Mouse (Mus musculus) ES-E14 (cell line): ENCODE measurements around the gene Cox17. TPM values are rescaled to one million over a fixed set of nuclear protein-coding genes. Genes with fewer than 3 reads are reported as not detected.

ENCODE experiments used
- DNase-seq: peaks from one replicate; pipeline ENCODE4 v3.0.0-alpha.2; 2013; ENCODE audit warnings: low read depth, low spot score
- H3K27ac ChIP-seq: 2 replicates; pipeline ENCODE4 v1.5.1; 2012; ENCODE audit warnings: low read depth, mild to moderate bottlenecking, low read length, moderate library complexity, mixed read lengths; ENCODE audit not compliant: poor library complexity, insufficient read depth, severe bottlenecking
- H3K36me3 ChIP-seq: 2 replicates; pipeline ENCODE4 v1.6.1; 2012; ENCODE audit warnings: mild to moderate bottlenecking, low read length, moderate library complexity, mixed read lengths; ENCODE audit not compliant: control insufficient read depth, poor library complexity, insufficient read depth, severe bottlenecking
- H3K4me1 ChIP-seq, 2 experiments: fragments of 150-350 bp in 1 of 2; sonication (generic) in 1 of 2; 2 replicates each; pipeline ENCODE4 v1.6.1; 2012; ENCODE audit warnings: low read length in 2 of 2, mild to moderate bottlenecking in 1 of 2, mixed read lengths in 1 of 2; ENCODE audit not compliant: control insufficient read depth in 2 of 2, insufficient read depth in 2 of 2, poor library complexity in 1 of 2
- H3K4me3 ChIP-seq, 2 experiments: fragments of 150-350 bp in 1 of 2; sonication (generic) in 1 of 2; 2 replicates each; pipeline ENCODE4 v1.5.1; 2012; ENCODE audit warnings: low read length in 2 of 2, low read depth in 1 of 2, mild to moderate bottlenecking in 1 of 2, mixed read lengths in 1 of 2; ENCODE audit not compliant: insufficient read depth in 1 of 2, poor library complexity in 1 of 2, severe bottlenecking in 1 of 2
- H3K9ac ChIP-seq: 2 replicates; pipeline ENCODE4 v1.6.1; 2012; ENCODE audit warnings: low read depth, mild to moderate bottlenecking, low read length, mixed read lengths; ENCODE audit not compliant: poor library complexity, insufficient read depth, severe bottlenecking
- H3K9me3 ChIP-seq: fragments of 150-350 bp; sonication (generic); 2 replicates; pipeline ENCODE4 v1.6.1; 2012; ENCODE audit warnings: low read depth, mild to moderate bottlenecking, low read length; ENCODE audit not compliant: control insufficient read depth, insufficient read depth
- CHD2 ChIP-seq: IDR thresholded peaks from 2 replicates; pipeline ENCODE4 v1.6.1; 2014; ENCODE audit warnings: mild to moderate bottlenecking, low read depth, low read length, inconsistent platforms
- HCFC1 ChIP-seq: IDR thresholded peaks from 2 replicates; pipeline ENCODE4 v1.6.1; 2012; ENCODE audit warnings: low read length, inconsistent platforms, borderline replicate concordance; ENCODE audit not compliant: insufficient read depth
- MAFK ChIP-seq: IDR thresholded peaks from 2 replicates; pipeline ENCODE4 v1.6.1; 2014; ENCODE audit warnings: mild to moderate bottlenecking, low read depth, low read length, inconsistent platforms; ENCODE audit not compliant: insufficient read depth
- ZC3H11A ChIP-seq: IDR thresholded peaks from 2 replicates; pipeline ENCODE4 v1.6.1; 2012; ENCODE audit warnings: low read depth, mild to moderate bottlenecking, inconsistent platforms, low read length, borderline replicate concordance
- ZNF384 ChIP-seq: IDR thresholded peaks from 2 replicates; pipeline ENCODE4 v1.6.1; 2012; ENCODE audit warnings: low read depth, low read length, inconsistent platforms
- in situ Hi-C, 2 experiments: fragments of 600-800 bp; cut with MboI; formaldehyde crosslinking; loops; one replicate each; pipeline ENCODE4 v1.15.1; 2025; ENCODE audit warnings: low sequenced_read_pairs in 2 of 2, inconsistent platforms in 1 of 2; ENCODE audit not compliant: unreplicated experiment in 2 of 2
- total RNA-seq: library from RNA; depleted of rRNA; stranded (reverse); fragments of 300-350 nt; gene quantifications from 2 replicates; pipeline ENCODE4 v1.2.3, GENCODE M21; 2012

The Cox17 gene
- total RNA-seq, 1 experiment: 249 TPM

DNA sequence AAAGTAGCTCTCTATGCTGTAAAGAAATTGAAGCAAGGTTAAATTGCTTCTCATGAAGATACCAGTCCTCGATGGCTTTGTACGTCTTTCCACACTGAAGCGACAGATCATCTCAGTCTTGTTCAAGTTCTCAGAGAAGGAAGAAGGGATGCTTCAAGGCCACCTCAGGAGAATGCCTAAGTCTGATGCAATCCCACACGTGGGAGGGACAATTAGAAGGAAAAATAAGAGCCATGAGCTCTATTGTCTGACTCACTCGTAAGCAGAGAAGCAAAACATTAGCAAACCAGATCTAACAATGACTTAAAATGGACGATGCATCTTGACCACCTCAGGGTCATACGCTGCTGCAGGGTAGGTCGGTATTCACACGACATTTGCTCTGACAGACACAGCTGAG is 28.3 kb upstream of the Cox17 start:
- Histone ChIP-seq H3K9me3 (no peaks in the 10 kb centered on the region), H3K9ac (no peak overlapping the region), H3K4me3 (no peak overlapping the region), H3K4me1 (peaks cover 0 to 4% of the 10 kb centered on the region in 2 experiments; a peak in 1 of 4 replicates), H3K27ac (no peak overlapping the region), H3K36me3 (no peaks in the 10 kb centered on the region)
- no peak for DNase-seq
- in situ Hi-C loops: no loop called here
- TF ChIP-seq ZNF384 (no peak), ZC3H11A (no peak), CHD2 (no peak), HCFC1 (no peak), MAFK (no peak)

DNA sequence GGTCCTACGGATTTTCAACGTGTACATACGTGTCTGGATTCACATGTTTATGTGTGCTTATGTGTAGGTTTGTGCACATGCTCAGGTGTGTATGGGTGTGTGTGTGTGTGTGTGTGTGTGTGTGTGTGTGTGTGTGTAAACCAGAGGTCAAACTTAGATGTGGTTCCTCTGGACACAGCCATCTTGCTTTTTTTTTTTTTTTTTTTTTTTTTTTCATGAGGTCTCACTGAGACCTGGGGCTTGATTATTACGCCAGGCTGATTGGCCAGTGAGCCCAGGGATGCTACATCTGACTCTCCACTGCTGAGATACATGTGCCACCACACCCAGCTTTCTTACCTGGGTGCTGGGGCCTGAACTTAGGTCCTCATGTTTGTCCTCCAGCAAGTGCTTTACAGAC is 27.7 kb upstream of the Cox17 start:
- in situ Hi-C loops: no loop called here
- H3K27ac ChIP-seq: no peak overlapping the region

DNA sequence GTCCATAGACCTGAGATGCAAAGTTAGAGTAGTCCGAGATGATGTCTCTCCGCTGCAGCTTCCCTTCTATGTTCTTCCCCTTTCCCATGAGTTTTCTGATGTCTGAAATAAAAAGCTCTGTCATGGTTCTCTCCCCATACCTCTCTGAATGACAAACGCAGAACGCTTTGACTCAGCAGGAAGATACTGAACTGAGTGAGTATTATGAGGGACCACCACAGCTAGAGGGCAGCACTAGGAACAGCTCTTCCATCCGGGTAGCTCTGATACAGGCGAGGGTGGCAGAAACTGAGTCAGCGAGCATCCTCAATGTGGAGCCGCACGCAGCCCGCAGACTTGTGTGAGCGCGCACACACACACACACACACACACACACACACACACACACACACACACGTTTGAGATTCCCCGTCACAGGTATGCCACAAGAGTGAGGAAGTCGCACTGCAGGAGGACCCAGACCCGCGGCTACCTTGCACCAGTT is 25.3 kb upstream of the Cox17 start:
- peak; percentile 88 for TF ChIP-seq MAFK
- no peak for TF ChIP-seq HCFC1
- peak overlapping the region; percentile 81; the same call in 1 of the 2 replicates for H3K9ac ChIP-seq
- in situ Hi-C loops: no loop called here
- DNase-seq: peak; percentile 74
- H3K4me1 ChIP-seq: peaks cover 0 to 4% of the 10 kb centered on the region in 2 experiments; a peak in 1 of 4 replicates
- H3K4me3 ChIP-seq: peak overlapping the region in 1 of 2 experiments; percentile 52; a peak in 2 of 4 replicates
- H3K36me3 ChIP-seq: no peaks in the 10 kb centered on the region
- no peaks in the 10 kb centered on the region for H3K9me3 ChIP-seq
- no peak overlapping the region for H3K27ac ChIP-seq

More for the DNA sequence above, 27.7 kb upstream of the Cox17 start:
- peaks cover 0 to 4% of the 10 kb centered on the region in 2 experiments; a peak in 1 of 4 replicates for H3K4me1 ChIP-seq
- H3K9ac ChIP-seq: no peak overlapping the region
- TF ChIP-seq MAFK: no peak
- no peak for TF ChIP-seq CHD2
- TF ChIP-seq ZNF384: peak; percentile 52; the same call in 1 of the 2 replicates
- no peak for TF ChIP-seq HCFC1
- TF ChIP-seq ZC3H11A: no peak
- H3K9me3 ChIP-seq: no peaks in the 10 kb centered on the region
- H3K36me3 ChIP-seq: no peaks in the 10 kb centered on the region
- DNase-seq: no peak
- H3K4me3 ChIP-seq: no peak overlapping the region

DNA sequence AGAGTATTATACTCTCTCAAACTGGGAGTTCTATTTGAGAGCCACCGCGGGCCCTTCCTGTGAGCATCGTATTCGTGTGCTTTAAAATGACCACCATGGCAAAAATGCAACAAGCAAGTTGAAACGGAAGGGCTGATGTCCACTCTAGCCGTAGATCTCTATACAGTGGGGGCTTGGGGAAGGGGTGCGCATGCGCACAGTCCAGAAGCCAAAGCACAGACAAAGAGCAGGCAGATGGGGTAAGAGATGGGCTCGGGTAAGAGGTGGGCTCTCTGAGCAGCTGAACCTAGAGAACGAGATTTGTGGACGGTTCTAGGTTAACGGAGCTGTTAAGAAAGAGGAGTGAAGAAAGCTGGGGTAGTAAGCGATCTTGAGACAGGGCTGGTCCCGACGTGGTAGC is 22.5 kb upstream of the Cox17 start:
- H3K27ac ChIP-seq: no peak overlapping the region
- no peaks in the 10 kb centered on the region for H3K9me3 ChIP-seq
- no peak overlapping the region for H3K4me3 ChIP-seq
- in situ Hi-C loops: no loop called here
- TF ChIP-seq ZNF384 (no peak), MAFK (no peak), CHD2 (no peak), ZC3H11A (no peak), HCFC1 (no peak)
- DNase-seq: no peak
- no peaks in the 10 kb centered on the region for H3K36me3 ChIP-seq
- H3K4me1 ChIP-seq: peaks cover 0 to 2% of the 10 kb centered on the region in 2 experiments; a peak in 1 of 4 replicates
- H3K9ac ChIP-seq: no peak overlapping the region

DNA sequence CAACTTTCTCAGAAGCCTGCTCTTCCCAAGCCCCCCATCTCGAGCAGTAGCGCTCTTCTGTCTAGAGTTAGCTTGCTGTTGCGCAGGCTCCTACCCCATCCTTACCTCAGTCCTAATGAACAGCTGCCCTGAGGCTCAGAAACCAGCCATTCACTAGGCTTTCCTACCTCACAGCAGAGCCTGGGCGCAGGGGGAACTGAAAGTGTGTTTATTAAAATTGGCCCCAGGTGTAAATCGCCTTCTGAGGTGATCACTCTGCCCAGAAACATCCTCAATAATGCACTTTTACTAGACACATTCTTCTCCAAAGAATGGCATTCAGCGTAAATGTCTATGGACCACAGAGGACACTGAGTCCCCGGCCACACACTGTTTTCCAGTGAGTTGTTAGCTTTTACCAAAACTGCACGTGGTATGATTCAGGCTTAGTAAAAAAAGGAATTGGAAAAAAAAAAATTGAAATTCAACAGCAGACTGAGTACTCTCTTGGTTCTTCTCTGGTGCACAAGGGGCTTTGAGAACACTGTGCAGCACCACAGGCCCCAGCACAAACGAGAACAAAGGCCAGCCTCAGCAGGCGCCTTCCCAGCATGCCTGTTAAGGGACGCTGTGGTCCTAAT is 19.9 kb upstream of the Cox17 start:
- Histone ChIP-seq H3K9me3 (no peaks in the 10 kb centered on the region), H3K27ac (no peak overlapping the region), H3K36me3 (no peaks in the 10 kb centered on the region), H3K9ac (no peak overlapping the region), H3K4me3 (no peak overlapping the region), H3K4me1 (no peaks in the 10 kb centered on the region)
- no peak for TF ChIP-seq HCFC1
- TF ChIP-seq MAFK: no peak
- no peak for TF ChIP-seq ZNF384
- in situ Hi-C loops: loop anchor here in 1 of 2 experiments (25.0 kb wide), 1 partner anchor 735 kb away; no protein-coding TSS in a partner anchor
- no peak for DNase-seq
